In the genomic region with DNA sequence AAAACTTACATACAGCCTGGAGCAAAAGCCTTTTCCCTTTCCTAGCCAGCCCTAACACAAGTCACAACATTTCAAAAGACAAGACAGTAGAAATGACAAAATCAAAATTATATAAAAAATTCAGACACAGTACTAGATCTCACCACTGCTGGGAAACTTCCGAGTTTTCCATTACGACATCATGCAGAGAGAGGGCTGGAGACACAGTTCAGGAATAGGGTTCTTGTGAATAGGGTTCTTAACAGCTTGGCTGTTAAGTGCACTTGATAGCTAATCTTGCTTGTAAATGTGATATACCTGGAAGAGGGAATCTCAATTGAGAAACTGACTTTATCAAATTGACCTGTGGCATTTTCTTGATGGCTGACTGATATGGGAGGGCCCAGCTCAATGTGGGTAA, we compare ENCODE assay signal across 19 mouse cellular contexts. TPM values are rescaled to one million over a fixed set of nuclear protein-coding genes. Genes with fewer than 3 reads are reported as not detected.
A peak's percentile ranks its signal among the peaks of the same experiment; 100 is the strongest.
DNase-seq lines count a peak whose midpoint lies in the region; ATAC-seq and TF ChIP-seq lines count a peak whose summit lies in the region.
"Had no signal": no experiment of that assay in that cellular context is flagged by ENCODE, and none has a peak within 500 bp of the region (broad histone marks: within the 10 kb centered on the region; RNA-seq: fewer than 3 reads in every experiment).

No protein-coding gene starts in this region.

- H3K9ac ChIP-seq in intestine, embryonic 15.5 days, result no peak overlapping the region
- H3K9ac ChIP-seq: embryonic facial prominence, embryonic 13.5 days; heart, embryonic 15.5 days; hindbrain, embryonic 14.5 days had no signal

- no peak overlapping the region for H3K4me2 ChIP-seq in intestine, embryonic 15.5 days (replicated peaks)
- H3K4me2 ChIP-seq: embryonic facial prominence, embryonic 13.5 days; heart, embryonic 11.5 days; heart, embryonic 15.5 days; hindbrain, embryonic 14.5 days had no signal

- peak; percentile 76 for ATAC-seq in intestine, embryonic 15.5 days
- ATAC-seq: forebrain, embryonic 14.5 days had no signal

- 72% methylated on average over 2 of the region's 2 CpGs for WGBS in lung, adult 2 months
- WGBS in intestine, embryonic 15.5 days, result 70% methylated on average over 2 of the region's 2 CpGs

- peaks cover 8% of the 10 kb centered on the region for H3K4me1 ChIP-seq in lung, adult 2 months (ENCODE audit: control insufficient read depth, insufficient read depth, low read length)
- H3K4me1 ChIP-seq in bone marrow macrophage, adult 2 months (ENCODE audit: control insufficient read depth, insufficient read depth, low read length), result peaks cover 42% of the 10 kb centered on the region
- no peaks in the 10 kb centered on the region for H3K4me1 ChIP-seq in intestine, embryonic 15.5 days (replicated peaks)
- H3K4me1 ChIP-seq: embryonic facial prominence, embryonic 13.5 days; heart, embryonic 15.5 days had no signal

- DNase-seq in lung, postnatal 25 days (ENCODE audit: low spot score), result peak; percentile 40
- no peak for DNase-seq in lung, adult 2 months
- DNase-seq in heart, adult 11 months, result no peak
- DNase-seq in embryo, embryonic 11 days, result no peak
- DNase-seq: adrenal gland, postnatal 14 days; cerebellum, adult 2 months; cerebellum, postnatal 14 days; gastrocnemius, postnatal 36 days; heart, adult 2 months; heart, postnatal 14 days; kidney, adult 11 months had no signal

- peak overlapping the region; percentile 6; the same call in 1 of the 2 replicates for H3K27ac ChIP-seq in bone marrow macrophage, adult 2 months (ENCODE audit: insufficient read depth, low read depth, low read length)
- no peak overlapping the region for H3K27ac ChIP-seq in intestine, embryonic 15.5 days
- H3K27ac ChIP-seq: embryonic facial prominence, embryonic 13.5 days; heart, embryonic 15.5 days; hindbrain, embryonic 14.5 days had no signal

- 0 out of 2 replicates have a peak, but pooled peaks cover 2% of the 10 kb centered on the region for H3K36me3 ChIP-seq in intestine, embryonic 15.5 days
- H3K36me3 ChIP-seq: heart, embryonic 15.5 days had no signal

- H3K27me3 ChIP-seq in intestine, embryonic 15.5 days (replicated peaks), result no peaks in the 10 kb centered on the region
- H3K27me3 ChIP-seq: embryonic facial prominence, embryonic 13.5 days; heart, embryonic 15.5 days had no signal

- TF ChIP-seq POLR2A in lung, adult 2 months (IDR thresholded peaks at IDR 0.05; ENCODE audit: borderline replicate concordance, extremely low read depth, low read depth, low read length), result no peak
- no peak for TF ChIP-seq POLR2A in bone marrow macrophage, adult 2 months (IDR thresholded peaks at IDR 0.05; ENCODE audit: borderline replicate concordance, low read depth, low read length)

- no peak overlapping the region for H3K4me3 ChIP-seq in lung, adult 2 months (replicated peaks; ENCODE audit: extremely low read depth, low read depth, low read length)
- no peak overlapping the region for H3K4me3 ChIP-seq in bone marrow macrophage, adult 2 months (ENCODE audit: insufficient read depth, low read length)
- no peak overlapping the region for H3K4me3 ChIP-seq in intestine, embryonic 15.5 days (replicated peaks)
- H3K4me3 ChIP-seq: embryonic facial prominence, embryonic 13.5 days; heart, adult 2 months; heart, embryonic 15.5 days had no signal

- H3K9me3 ChIP-seq in intestine, embryonic 15.5 days, result no peaks in the 10 kb centered on the region
- H3K9me3 ChIP-seq: embryonic facial prominence, embryonic 13.5 days; G1E; heart, embryonic 15.5 days had no signal

- no peak for TF ChIP-seq CTCF in lung, adult 2 months (IDR thresholded peaks at IDR 0.05; ENCODE audit: insufficient read depth, low read length)
- no peak for TF ChIP-seq CTCF in bone marrow macrophage, adult 2 months (IDR thresholded peaks at IDR 0.05; ENCODE audit: low read depth, low read length)

RNA-seq across cellular contexts. Expression of a gene that starts 14.4 kb away (rescaled TPM):
- 1.3 and 3.0 TPM in 2 replicates for polyA plus RNA-seq in lung, adult 2 months (2012; rRNA removed)
- polyA plus RNA-seq in bone marrow macrophage, adult 2 months (2012; ENCODE audit: insufficient read depth, insufficient read length, missing spikeins), result 6.4 and 7.1 TPM in 2 replicates
- 8.1 and 9.5 TPM in 2 replicates for polyA plus RNA-seq in intestine, embryonic 15.5 days (2015; fragmentation: Nextera tagmentation; extraction: Ambion mirVana)

RNA-seq across cellular contexts. Expression of a gene that starts 14.9 kb away (rescaled TPM):
- 4.1 and 6.7 TPM in 2 replicates for polyA plus RNA-seq in lung, adult 2 months (2012; rRNA removed)
- polyA plus RNA-seq in bone marrow macrophage, adult 2 months (2012; ENCODE audit: insufficient read depth, insufficient read length, missing spikeins), result 7.8 and 13.0 TPM in 2 replicates
- 10.6 and 11.6 TPM in 2 replicates for polyA plus RNA-seq in intestine, embryonic 15.5 days (2015; fragmentation: Nextera tagmentation; extraction: Ambion mirVana)
